Mouse (Mus musculus): ENCODE measurements around the gene Lingo2.
"Not testable (repeated sequence)": the region's sequence is repeated elsewhere in the genome, so short reads cannot be mapped to it uniquely, and the experiment has no call there.

The Lingo2 gene

DNA sequence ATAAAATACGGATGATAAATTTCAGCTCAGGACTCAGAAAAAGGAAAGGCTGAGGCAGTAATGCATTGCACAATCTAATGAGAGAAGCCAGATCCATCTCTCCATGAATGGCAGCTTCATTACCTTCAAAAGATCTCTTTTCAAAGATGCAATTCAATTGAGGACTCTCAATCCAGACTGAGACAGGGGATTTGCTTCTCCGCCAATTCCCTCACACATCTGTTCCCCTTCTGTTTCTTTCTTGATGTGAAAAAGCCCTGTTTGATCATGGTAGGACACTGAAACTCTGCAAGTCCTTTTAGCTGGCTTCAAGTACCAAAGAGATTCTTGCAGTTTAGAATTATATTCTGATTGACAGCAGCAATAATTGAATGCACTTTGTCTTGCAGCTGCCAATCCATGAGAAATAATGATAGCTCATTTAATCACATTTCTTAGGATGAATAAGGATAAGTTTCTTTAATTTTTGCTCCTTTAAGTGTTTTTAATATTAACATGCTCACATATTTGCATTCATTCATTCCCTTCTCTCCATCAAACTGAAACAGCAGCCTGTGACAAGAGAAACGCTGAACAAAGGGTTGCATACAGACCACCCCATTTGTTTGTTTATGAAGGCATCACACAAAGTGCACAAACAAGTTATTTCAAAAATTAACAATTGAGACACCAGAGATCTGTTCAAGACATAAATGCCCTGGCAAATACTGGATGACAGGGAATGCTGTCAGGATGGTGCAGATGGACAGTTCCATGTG lies 870.3 kb downstream of the Lingo2 start:
- no peak for DNase-seq (ENCODE audit: low read depth)

DNA sequence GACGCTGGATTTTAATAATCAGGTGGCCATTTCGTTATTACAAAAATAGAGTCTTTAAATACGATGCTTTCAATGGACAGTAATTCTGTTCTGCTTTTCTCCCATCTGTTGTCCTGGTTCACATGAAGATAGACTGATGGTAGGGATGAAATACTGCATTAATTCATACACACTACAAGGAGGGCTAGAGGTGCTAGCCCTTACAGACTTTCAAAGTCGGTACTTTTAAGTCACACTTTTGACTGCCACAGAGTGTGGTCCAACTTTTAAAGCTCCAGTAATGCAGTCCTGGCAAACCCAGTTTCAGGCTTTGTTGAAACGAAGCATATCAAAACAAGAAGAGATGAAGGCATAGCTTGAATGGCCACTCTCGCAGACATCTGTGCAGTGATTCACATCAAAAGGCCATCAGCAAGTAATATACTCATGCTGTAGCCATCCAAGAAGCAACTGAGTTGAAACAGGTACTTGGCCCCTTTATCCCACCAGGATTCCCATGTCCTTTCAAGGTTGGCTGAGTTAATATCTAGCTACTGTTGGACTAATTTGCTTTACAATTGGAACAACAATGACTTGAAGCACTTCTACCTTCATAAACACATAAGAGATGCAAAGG lies 872.5 kb downstream of the Lingo2 start:
- no peak for DNase-seq (ENCODE audit: low read depth)

GRCm38 (mm10) chr4:36064701-36065100 lies 886.8 kb downstream of the Lingo2 start:
- not testable (repeated sequence) for DNase-seq (ENCODE audit: low read depth)

DNA sequence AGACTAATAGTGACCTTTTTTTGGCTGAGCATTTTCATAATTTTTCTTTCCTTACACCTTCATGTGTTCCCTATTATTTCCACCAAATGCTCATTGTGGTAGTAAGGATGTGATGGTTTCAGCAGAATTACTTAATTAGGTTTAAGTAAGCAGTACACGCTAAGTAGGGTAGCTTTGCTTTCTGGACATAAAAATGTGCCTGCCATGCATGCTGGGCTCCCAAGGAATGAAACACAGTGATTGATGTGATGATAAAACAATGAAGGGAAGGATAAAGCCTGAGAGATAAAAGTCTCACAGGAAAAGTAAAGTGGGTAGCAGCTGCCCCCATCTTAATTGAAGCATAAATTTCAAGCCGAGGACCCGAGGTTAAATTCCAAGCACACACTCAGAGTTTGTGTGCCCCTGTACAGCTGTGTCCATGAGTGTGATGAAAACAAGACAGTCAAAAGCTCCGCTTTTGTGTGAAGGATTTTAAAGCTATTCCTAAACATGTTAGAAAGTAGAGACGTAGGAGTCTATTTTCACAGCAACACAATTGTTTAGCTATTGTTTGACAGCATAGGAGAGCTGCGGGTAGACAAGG lies 898.7 kb downstream of the Lingo2 start:
- no peak for DNase-seq (ENCODE audit: low read depth)

- DNase-seq (ENCODE audit: low read depth), result no peak
These were observed 911.2 kb downstream of the Lingo2 start for GRCm38 (mm10) chr4:36040361-36040760.

DNA sequence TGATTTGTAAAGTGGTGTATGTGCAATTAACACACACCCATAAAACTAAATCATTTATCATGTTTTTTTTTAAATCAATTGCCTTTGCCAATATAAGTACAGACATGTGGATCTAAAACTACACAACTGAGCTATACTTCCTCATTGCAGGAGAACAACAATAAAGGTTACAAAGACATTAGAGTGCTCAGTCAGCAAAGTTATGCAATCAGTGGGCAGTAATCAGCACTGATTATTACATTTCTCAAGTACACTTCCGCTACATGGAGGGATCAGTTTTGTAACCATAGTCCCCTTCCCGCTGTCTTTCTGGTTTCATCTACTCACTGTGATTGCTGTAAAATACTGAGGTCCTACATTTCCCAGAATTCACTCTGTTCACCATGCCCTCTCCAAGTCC lies 912.8 kb downstream of the Lingo2 start:
- no peak for DNase-seq (ENCODE audit: low read depth)

- DNase-seq (ENCODE audit: low read depth), result no peak
These were observed 919.5 kb downstream of the Lingo2 start for GRCm38 (mm10) chr4:36032039-36032438.

DNA sequence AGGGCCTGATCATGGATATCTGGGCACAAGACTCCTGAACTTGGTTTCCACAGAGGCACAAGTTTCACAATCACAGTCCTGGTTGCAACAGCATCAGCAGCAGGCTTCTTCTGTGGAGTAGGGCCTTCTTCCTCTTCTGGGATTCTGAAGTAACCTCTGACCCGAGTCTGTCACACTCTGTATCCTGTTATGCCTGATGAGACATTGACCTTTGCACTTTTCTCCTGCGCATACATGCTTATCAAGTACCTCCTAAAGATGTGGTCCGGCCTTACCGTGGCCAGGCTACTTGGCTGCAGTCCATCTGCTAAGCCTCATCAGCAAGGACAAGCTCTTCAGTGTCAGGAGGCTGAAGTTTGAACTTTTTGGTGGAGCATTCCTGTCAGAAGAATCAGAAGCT lies 937.4 kb downstream of the Lingo2 start:
- no peak for DNase-seq (ENCODE audit: low read depth)

DNA sequence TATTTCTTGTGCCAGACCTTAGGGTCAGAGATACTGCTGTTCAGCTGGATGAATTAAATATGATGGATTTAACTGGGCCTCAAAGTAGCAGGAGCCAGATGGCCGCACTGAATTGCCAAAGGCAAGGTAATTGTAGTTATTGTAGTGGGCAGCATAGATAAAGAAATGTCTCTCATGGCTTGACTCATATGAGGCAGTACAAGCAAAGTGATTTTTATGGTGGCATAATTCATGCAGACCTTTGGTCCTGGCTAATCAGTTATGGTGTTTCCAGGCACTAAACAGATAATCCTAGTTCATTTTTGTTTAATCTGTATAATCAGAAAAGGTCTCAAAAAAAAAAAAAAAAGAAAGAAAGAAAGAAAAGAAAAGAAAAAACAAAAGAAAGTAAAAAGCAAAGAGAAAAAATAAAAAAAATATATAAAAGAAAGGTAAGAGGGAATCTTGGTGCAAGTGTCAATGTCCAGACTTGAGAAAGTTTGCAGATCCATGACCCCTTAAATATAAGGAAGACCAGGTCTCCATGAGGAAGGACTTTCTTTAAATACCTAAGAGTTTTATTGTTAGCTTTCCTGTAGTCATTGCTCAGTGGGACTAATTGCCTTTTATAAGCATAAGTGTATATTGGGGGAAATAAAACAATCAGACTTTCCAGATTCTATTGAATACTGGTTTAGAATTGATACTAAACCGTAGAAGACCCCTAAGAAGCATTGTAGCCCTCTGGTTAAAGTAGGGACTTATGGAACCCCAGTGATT lies 959.4 kb downstream of the Lingo2 start:
- no peak for DNase-seq (ENCODE audit: low read depth)

DNA sequence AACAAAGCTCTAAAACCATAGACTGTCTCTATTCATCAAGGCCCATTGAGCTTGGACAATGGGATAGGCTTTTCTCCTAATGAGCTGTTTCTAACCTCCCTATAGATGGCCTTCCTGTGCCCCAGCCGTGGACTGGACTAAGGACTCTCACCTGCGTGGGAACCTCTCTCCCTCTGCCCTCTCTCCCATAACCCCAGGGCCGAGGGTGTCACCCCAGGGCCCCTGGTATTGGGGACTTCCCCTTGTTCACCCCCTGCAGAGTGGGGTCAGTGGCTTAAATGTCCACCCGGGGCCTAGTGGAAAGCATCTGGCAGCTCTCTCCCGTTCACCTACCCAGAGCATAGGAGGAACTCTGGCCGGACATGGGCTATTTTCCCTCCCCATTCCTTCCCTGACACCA lies 965.5 kb downstream of the Lingo2 start:
- no peak for DNase-seq (ENCODE audit: low read depth)

GRCm38 (mm10) chr4:35963532-35963931 lies 988.0 kb downstream of the Lingo2 start:
- DNase-seq (ENCODE audit: low read depth), result no peak

GRCm38 (mm10) chr4:35951894-35952293 lies 999.7 kb downstream of the Lingo2 start:
- DNase-seq (ENCODE audit: low read depth), result no peak

DNA sequence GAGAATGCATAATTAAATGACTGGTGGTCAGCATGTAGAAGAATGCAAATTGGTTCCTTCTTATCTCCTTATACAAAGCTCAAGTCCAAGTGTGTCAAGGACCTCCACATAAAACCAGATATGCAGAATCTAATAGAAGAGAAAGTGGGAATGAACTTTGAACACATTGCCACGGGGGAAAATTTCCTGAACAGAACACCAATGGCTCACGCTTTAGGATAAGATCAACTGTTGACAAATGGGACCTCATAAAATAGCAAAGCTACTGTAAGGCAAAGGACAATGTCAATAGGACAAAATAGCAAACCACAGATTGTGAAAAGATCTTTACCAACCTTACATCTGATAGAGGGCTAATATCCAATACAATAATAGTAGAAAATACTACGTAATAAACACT lies 1000.3 kb downstream of the Lingo2 start:
- no peak for DNase-seq (ENCODE audit: low read depth)

DNA sequence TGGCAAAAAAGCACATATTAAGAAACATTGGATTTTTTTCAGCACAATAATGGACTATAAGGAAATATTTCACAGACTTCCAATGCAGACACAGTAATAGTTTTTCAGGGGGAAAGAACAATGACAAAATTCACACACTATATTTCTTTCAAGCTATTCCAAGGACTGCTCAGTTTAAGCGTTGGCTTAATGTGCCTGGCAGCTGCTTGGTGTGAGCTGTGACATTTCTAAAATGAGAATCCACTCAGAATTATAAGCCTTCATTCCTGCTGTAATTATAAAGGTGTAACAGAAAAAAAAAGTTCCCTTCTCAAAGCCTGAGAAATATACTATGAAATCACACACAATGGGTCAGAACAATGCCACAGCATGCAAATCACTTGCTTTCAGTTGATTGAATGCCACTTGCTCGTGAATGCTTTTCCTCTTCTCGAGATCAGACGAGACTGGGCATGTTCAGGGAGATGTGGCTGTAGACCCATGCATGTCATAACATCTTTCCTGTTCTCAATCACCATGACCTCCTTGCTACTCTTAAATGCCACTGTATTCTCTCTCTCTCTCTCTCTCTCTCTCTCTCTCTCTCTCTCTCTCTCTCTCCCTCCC lies 1017.4 kb downstream of the Lingo2 start:
- no peak for DNase-seq (ENCODE audit: low read depth)

DNA sequence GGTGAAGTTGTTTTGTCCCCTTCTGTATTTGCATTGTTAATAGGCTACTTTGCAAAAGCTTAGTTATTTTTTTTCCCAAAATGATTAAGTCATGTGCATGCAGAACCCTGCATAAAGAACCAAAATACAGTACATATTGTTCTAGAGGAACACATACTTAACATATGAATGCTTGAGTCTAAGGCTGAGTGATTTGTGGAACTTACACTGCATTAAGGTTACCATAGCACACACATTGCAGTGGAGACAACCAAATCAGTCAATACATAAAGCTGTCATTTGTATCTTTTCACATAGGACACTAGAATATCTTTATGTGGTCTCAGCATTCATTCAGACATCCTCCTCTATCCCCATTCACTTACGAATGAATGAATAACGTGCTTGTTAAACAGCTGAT lies 1023.8 kb downstream of the Lingo2 start:
- no peak for DNase-seq (ENCODE audit: low read depth)

DNA sequence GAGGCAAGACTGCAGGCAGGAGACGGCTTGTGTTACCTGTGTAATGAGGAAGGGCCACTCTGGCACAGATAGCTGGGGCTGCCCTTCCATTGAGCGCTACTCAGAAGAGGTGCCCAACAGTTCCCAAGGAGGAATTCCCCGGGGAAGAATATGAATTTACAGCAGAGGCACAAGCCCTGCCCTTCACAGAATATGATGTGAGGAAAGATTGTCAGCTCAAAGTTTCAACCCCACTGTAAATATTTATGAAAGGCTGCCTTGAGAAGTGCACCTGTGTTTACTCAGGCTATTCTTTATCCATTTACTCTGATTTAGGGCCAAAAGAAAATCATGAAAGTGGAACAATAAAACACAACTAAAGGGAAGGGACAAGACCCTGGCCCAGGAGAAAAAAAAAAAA lies 1034.1 kb downstream of the Lingo2 start:
- no peak for DNase-seq (ENCODE audit: low read depth)

DNA sequence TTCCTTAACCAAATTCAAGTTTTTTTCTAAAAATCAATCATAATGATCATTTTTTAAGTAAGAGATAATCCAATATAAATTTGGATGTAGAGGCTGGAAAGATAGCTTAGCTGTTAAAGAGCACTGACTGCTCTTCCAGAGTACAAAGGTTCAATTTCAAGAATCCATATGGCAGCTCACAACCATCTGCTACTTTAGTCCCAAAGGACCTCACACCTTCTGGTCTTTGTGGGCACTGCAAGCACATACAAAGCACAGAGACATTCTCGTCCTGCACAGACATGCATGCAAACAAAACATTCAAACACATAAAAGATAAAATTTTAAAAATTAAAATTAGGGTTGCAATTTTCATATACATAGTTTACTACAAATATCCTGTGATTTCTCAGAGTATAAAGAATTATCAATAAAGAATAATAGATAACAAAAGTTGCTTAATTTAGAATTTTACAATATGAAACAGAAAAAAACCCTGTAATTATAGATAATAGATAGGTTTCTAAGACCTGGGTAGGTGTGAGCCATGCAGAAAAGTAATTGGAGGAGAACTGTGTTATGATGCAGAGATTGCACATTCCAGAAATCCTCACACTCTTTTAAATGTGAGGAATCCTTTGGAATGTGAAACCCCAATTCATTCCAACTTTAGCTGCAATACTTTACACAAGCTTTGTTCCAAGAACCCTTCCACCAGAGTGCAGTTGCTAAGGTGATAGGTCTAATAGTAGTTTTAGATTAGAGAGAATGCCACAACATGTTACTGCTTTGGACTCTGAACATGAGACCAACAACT lies 1053.6 kb downstream of the Lingo2 start:
- no peak for DNase-seq (ENCODE audit: low read depth)

GRCm38 (mm10) chr4:35885591-35886542 lies 1065.7 kb downstream of the Lingo2 start:
- no peak for DNase-seq (ENCODE audit: low read depth)

DNA sequence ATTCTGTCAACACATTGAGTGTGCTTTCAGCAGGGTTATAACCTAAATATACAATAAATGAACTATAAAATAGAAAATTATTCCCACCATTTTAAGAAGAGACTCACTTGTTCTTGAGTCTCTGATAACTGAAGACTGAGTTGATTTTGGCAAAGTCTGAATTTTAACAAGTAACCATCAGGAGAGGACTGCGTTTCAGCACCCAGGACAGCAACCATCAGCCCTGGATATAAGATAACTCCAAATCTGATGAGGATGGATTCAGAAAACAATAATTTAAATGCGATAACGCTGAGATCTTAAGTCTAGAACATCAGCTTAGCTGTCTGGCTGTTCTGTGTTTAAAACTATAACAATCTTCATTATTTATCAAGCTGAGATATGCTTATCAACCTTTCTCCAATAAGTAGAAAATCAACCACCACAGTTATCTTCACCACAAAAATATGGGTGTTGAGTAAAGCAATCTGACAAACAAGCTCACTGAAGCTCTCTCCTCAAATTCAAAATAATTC lies 1066.5 kb downstream of the Lingo2 start:
- DNase-seq (ENCODE audit: low read depth), result peak; percentile 3

GRCm38 (mm10) chr4:35846518-35846917 lies 1105.0 kb downstream of the Lingo2 start:
- no peak for DNase-seq (ENCODE audit: low read depth)

Measured in 416B (cell line).